Mouse (Mus musculus) embryo, embryonic 9.5 days (tissue): ENCODE results near the gene Zfp324.

Experiments
- DNase-seq: peaks from one replicate; pipeline ENCODE4 v3.0.0-alpha.2; 2017; ENCODE audit errors: extremely low spot score

Zfp324 gene

GRCm38 (mm10) chr7:12966104-12966845, 637 bp downstream of the Zfp324 start:
- DNase-seq: peak; percentile 63

DNA sequence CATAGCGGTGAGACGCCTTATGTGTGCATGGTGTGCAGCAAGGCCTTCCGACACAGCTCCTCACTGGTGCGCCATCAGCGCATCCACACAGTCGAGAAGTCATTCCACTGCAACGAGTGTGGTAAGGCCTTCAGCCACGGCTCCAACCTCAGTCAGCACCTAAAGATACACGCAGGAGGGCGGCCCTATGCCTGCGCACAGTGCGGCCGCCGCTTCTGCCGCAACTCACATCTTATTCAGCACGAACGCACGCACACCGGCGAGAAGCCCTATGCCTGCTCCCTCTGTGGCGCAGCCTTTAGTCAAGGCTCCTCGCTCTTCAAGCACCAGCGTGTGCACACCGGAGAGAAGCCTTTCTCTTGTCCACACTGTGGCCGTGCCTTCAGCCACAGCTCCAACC, 5.3 kb downstream of the Zfp324 start:
- DNase-seq: no peak

- peak; percentile 98 for DNase-seq
Measured at GRCm38 (mm10) chr7:12977682-12978389, 12.2 kb downstream of the Zfp324 start, which contains the start of gene Zfp446. Gene Zfp446, plus strand, starts transcription at chr7:12977848.

- DNase-seq: no peak
Measured at GRCm38 (mm10) chr7:12978931-12979722, 13.5 kb downstream of the Zfp324 start.

- DNase-seq: no peak
Measured at GRCm38 (mm10) chr7:12979776-12980175, 14.1 kb downstream of the Zfp324 start.

- DNase-seq: no peak
Measured at GRCm38 (mm10) chr7:12980291-12980690, 14.7 kb downstream of the Zfp324 start.

DNA sequence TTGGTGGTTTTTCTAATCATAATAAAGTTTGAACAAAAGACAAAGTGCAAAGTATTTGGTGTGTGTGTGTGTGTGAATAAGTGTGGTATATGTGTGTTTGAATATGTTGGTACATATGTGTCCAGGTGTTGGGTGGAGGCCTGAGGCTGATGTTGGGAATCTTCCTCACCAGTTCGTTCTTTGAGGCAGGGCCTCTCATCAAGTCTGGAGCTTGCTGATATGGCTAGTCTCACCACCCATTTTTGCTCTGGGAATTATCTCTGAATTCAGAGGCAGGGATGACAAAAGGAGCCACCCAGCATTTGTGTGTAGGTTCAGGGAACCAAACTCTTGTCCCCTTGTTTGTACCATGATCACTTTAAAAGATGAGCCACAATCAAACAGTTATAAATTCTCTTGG, 20.1 kb downstream of the Zfp324 start:
- DNase-seq: no peak

GRCm38 (mm10) chr7:12986906-12987305, 21.3 kb downstream of the Zfp324 start:
- DNase-seq: no peak

DNA sequence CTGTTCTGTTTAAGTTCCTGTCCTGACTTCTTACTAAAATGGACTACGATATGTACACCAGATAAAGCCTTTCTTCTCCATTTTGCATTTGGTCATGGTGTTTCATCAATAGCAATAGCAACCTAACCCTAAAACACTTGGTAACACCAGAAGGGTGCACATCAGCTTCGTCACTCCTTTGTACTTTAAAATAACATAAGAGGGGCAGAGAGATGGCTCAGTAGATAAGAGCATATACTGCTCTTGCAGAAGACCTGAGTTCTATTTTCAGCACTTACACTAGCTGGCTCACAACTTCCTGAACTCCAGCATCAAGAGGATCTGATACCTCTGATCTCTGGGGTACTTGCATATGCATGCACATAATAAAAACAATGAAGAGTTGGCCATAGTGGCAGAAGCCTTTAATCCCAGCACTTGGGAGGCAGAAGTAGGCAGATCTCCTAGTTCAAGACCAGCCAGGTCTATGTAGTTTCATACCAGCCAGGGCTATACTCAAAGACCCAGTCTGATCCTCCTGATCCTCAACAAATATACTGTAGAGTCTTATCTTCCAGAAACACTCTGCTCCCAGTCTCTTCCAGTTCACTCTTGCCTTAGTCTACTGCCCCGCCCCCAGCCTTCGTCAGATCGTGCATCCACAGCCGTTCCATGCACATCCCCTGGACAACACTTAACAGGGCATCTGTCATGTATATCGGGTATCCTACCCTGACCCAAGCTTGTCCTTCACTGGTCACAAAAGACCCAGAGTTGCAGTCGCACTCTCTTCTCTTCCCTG, 22.0 kb downstream of the Zfp324 start:
- no peak for DNase-seq

DNA sequence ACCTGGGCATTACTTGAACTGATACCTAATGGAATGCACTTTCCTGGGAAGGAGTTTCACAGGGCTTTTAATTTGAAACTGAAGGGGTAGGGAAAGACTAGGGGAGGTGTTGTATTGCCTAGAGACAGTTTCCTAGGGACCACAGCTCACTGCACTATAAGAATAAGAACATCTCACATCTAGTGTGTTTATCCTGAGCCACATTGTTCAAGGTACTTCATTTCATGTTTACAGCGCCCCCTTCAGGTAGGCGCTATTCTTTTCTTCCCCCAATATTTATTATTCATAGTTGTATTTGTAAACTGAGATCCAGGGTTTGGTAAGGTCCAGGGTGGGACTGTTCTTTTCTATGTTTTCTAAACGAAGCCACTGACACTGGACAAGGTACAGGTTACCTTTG, 26.6 kb downstream of the Zfp324 start:
- no peak for DNase-seq

- no peak for DNase-seq
Measured at GRCm38 (mm10) chr7:12993148-12993547, 27.5 kb downstream of the Zfp324 start.

DNA sequence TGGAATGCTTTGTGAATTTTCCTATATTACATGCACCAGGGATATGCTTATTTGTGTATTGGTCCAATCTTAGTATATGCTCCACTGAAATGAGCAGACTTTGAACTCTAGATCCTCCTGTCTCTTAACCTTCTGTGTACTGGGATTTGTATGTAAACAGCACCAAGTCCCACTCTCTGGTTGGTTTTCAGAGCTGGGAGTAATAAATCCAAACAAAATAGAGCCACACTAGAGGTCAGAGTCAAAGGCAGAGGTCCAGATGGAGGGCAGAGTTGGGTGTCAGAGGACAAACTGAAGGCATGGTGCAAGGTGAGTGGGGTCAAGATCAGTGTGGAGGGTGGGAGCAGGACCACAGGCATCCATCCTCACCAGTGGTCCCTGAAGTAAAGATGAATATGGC, 30.2 kb downstream of the Zfp324 start:
- DNase-seq: no peak

DNA sequence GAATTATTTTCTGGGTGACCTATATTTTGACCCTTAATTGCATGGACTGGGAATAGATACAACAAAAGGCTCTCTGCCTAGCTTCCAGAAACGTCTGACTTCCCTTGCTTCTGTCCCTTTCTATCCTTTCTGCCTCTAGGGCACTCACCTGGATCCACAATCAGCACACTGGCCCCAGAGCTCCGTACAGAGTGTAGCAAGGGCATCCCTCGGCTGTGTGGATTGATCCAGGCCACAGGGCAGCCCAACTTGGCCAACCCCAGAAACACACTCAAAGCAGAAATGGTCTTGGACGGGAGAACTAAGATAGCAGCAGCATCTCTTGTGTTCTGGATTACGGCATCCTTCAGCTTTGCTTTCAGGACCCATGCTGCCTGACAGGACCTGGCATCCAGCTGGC, 31.6 kb downstream of the Zfp324 start:
- no peak for DNase-seq

- no peak for DNase-seq
Measured at GRCm38 (mm10) chr7:12998053-12998452, 32.4 kb downstream of the Zfp324 start, which contains the start of gene Slc27a5. Gene Slc27a5, minus strand, starts transcription at chr7:12998192.

DNA sequence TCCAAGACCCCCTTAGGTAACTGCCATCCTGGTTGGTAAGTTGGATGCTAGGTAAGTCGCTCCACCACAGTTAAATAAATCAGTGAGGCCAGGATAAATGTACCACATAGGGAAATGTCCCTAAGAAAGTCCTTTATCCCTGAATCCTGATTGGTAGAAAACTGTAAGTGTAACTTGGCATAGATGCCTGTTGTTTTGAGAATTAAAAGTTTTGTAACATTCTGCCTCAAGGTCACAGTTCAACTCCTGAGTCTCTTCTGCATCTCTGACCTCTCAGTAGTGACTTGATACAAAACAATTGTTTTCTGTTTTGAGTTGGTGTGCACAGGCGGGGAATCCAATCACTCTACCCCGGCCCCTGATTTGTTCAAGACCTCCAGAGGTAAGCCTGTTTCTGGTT, 33.2 kb downstream of the Zfp324 start, which contains the start of gene Trim28:
Gene Trim28 (plus strand): TSS at position 264 of the 400 bp plus-strand sequence.
- no peak for DNase-seq

DNA sequence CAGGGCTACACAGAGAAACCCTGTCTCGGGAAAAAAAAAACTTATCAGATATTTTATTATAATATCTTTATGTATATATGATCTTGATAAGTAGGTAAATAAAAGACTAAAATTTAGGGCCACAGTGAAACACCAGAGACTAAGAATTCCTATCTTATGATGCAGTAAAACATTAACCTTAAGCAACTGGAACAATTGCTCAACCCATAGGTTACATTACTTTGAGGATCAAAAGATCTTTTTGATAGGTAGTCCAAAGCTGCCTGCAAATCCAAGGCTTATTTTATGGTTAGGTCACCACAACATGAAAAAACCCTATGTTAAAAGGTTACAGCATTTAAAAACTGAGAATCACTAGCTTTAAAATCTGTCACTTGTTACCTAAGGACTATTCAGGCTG, 35.9 kb downstream of the Zfp324 start:
- no peak for DNase-seq

- DNase-seq: no peak
Measured at GRCm38 (mm10) chr7:13003380-13003779, 37.7 kb downstream of the Zfp324 start.

- no peak for DNase-seq
Measured at GRCm38 (mm10) chr7:13006011-13006410, 40.4 kb downstream of the Zfp324 start.

DNA sequence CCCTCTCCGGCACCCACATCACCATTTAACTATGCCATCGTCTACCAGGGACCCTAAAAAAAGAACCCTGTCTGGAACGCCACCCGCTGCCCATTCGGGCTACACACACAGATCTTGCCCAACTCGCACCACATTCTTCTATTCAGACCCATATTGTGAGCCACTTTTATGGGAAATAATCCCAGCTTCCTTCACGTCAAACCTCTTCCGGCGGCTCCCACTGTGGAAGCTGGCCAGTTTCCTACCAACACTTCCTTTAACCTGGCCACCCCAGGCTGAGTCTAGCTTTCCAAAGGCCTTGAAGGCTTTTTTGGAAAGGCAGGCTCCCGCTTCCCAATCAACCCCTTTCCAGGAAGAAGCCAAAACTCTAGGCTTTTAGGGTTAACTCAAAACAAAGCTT, 40.9 kb downstream of the Zfp324 start:
- DNase-seq: no peak

DNA sequence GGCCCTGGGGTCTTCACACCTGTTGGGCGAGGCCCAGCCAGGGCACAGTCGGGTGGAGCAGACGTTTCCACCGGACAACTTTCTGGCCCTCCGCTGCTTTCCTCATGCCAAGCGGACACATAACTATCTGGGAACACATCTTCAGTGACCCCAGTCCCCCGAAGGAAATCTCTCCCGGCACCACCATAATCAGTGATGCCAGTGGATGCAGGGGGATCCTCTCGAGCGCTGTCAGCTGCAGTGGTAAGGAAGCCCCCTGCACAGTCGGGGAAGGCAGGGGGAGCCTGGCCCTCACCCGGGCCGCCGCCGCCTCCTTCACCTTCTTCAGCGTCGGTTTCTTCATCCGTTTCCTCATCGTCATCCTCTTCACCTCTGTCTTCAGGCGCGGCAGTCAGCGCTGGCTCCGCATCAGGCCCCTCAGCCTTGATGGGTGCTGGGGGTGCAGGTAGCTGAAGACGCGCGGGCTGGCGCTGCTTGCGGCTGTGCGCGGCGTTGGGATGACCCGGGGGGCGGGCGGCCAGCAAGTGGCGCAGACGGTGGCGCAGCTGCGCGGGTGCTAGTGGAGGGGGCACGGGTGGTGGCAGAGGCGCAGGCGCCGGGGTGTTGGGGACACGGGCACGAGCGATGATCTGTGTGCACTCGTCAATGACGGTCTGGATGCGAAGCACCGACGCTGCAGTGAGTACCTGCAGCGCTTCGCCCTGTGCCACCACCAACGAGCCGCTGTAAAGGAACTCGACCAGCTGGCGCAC, 41.9 kb downstream of the Zfp324 start:
- DNase-seq: no peak
